Mouse (Mus musculus): Measurements from ENCODE around the gene 9030025P20Rik.
"Not testable (repeated sequence)": the region's sequence is repeated elsewhere in the genome, so short reads cannot be mapped to it uniquely, and the experiment has no call there.

9030025P20Rik gene

DNA sequence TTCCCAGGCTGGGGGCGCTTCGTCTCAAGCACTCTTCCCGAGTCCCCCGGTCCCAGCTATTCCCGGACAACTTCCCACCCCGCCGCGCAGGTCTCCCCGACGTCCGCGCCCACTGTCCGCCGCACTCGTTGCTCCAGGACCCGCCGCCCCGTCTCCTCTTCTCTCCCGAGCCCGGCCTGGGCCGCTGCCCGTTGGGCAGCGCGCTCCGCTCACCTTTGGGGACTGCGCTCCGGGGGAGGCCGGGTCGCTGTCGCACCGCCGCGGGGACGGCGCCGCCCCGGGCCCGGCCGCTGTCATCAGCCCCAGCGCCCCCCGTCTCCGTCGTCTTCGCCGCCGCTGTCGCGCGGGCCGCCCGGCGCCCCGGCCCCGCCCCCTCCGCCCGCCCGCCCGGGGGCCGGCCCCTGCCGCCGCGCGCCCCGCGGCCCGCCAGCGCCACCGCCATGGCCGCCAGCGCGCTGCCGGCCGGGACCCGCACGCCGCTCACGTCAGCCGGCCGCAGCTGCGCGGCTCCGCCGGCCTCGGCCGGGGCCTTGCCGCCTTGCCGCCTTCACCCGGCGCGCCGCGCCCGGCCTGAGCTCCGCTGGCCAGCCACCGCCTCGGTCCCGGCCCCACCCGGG is 14.4 kb downstream of the 9030025P20Rik start:
- not testable (repeated sequence) for H3K4me1 ChIP-seq (replicated peaks; ENCODE audit: low read depth, low read length); H3K36me3 ChIP-seq (ENCODE audit: insufficient read depth, low read length); H3K4me3 ChIP-seq (replicated peaks; ENCODE audit: low read length); H3K9me3 ChIP-seq (ENCODE audit: low read length); H3K27me3 ChIP-seq (ENCODE audit: insufficient read depth, low read length)

DNA sequence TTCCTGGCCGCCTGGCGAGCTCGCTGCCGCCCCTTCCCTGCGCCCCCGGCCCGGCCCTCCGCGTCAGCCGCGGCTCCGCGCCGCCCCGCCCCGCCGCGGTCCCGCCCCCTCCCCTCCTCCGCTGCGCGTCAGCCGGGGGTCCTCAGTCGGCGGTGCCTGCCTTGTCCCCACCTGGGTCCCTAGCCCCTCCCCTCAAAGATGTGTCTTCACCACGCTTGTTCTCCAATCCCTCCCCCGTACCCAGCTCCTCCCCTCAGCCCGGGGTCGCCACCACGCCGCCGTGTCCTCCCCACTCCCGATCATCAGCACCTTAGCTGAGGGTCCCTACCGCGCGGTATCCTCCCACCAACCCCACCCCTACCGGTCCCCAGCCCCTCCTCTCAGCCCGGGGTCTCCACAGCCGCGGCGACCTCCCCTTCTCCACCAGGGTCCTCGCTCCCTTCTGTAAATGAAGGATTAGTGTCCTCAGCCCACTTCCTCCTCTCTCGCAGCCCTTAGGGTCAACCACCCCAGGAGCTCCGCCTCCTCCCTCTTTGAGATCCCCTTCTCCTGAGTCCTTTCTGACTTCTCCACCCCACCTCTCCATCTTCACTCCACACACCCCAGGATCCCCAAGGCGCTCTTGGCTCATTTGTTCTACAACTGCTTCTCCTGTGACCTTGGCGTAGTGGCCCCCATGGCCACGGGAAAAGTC is 15.0 kb downstream of the 9030025P20Rik start:
- H3K9me3 ChIP-seq (ENCODE audit: low read length); H3K4me1 ChIP-seq (replicated peaks; ENCODE audit: low read depth, low read length): not testable (repeated sequence)

DNA sequence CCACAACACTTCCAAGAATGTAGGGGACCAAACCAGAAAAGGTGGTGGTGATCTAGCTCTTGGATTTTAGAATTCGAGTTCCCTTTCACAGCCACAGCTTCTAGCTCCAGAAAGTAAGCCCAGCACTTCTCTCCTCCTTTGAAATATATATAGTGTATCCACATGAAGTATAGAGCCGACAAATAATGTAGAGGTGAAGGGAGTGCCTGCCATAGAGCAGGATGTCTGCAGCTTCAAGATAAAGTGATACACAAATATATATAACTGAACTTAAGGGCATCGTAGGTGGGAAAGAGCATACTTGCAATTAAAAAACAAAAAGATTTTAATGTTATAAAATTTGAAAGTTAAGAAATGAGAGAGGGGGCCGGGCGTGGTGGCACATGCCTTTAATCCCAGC is 15.9 kb downstream of the 9030025P20Rik start:
- not testable (repeated sequence) for H3K36me3 ChIP-seq (ENCODE audit: insufficient read depth, low read length); H3K27me3 ChIP-seq (ENCODE audit: insufficient read depth, low read length); H3K4me3 ChIP-seq (replicated peaks; ENCODE audit: low read length); H3K9me3 ChIP-seq (ENCODE audit: low read length); H3K4me1 ChIP-seq (replicated peaks; ENCODE audit: low read depth, low read length)

More for the DNA sequence above, 15.0 kb downstream of the 9030025P20Rik start:
- not testable (repeated sequence) for H3K4me3 ChIP-seq (replicated peaks; ENCODE audit: low read length); H3K27me3 ChIP-seq (ENCODE audit: insufficient read depth, low read length); H3K36me3 ChIP-seq (ENCODE audit: insufficient read depth, low read length)

DNA sequence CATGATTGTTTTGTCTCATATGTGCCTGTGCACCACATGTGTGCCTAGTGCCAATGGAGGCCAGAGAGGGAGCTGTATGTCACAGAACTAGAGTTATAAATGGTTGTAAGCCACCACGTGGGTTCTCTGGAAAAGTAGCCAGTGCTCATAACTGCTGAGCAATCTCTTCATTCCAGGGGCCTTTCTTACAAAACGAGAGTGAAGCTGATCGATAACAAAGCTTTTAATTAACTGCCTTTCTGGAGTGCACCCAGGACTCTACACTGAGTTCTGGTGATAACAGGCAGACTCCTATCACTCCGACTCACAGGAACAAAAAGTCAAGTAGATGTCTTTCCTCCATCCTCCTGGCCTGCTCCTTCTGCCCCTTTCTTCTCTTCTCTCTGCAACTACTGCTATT is 21.8 kb downstream of the 9030025P20Rik start:
- H3K4me1 ChIP-seq (replicated peaks; ENCODE audit: low read depth, low read length); H3K9me3 ChIP-seq (ENCODE audit: low read length); H3K36me3 ChIP-seq (ENCODE audit: insufficient read depth, low read length); H3K4me3 ChIP-seq (replicated peaks; ENCODE audit: low read length); H3K27me3 ChIP-seq (ENCODE audit: insufficient read depth, low read length): not testable (repeated sequence)

DNA sequence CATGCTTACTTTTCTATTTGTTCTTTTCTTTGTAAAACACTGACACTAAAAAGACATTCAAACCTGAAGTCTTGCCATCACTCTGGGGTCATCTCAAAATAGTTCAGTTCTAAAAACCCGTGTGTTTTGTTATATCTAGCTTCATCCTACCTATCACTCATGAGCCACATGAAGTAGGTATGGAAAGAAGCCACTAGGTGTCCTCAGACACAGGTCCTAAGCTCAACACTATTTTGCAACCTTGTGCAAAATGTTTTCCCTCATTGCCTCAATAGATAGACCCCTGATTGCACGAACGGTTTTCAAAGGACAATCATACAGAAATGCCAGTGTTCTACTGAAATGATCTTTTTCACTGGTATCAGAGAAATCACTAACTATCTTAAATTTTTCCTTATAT is 30.8 kb downstream of the 9030025P20Rik start:
- H3K9me3 ChIP-seq (ENCODE audit: low read length); H3K36me3 ChIP-seq (ENCODE audit: insufficient read depth, low read length); H3K4me1 ChIP-seq (replicated peaks; ENCODE audit: low read depth, low read length); H3K4me3 ChIP-seq (replicated peaks; ENCODE audit: low read length); H3K27me3 ChIP-seq (ENCODE audit: insufficient read depth, low read length): not testable (repeated sequence)

DNA sequence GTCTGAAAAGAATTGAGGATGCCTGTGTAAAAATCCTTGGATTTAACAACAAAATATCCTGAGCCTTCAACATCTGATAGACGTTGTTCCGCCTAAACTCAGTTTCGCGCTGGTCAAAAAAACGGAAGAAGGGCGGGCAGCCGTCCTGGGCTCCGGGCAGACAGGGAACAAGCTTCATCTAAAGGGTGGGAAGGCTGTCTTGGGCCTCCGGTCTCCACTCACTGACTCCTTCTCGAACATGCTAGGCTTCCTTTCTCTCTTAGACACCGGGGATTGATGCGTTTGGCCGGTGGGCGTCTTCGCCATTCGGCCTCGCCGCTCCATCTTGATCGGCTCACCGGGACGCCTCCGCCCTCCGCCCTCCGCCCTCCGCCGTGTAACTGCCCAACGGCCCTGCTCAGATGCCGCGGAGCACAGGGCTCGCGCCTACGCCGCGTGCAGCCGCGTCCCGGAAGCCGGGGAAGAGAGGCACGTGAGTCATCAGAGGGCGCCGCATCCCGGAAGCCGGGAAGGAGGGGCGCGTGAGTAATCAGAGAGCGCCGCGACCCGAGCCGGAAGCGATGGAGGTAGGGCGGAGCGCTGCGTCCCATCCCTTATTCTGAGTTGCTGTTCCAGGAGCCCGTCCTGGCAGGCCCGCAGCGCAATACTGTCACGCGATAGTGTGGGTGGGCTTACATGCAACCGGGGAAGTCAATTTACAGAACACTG is 31.6 kb downstream of the 9030025P20Rik start, which contains the start of gene Gm3435:
Gene Gm3435 (plus strand): TSS at position 471 of the 708 bp plus-strand sequence.
- H3K27me3 ChIP-seq (ENCODE audit: insufficient read depth, low read length); H3K36me3 ChIP-seq (ENCODE audit: insufficient read depth, low read length); H3K4me1 ChIP-seq (replicated peaks; ENCODE audit: low read depth, low read length); H3K9me3 ChIP-seq (ENCODE audit: low read length); H3K4me3 ChIP-seq (replicated peaks; ENCODE audit: low read length): not testable (repeated sequence)

DNA sequence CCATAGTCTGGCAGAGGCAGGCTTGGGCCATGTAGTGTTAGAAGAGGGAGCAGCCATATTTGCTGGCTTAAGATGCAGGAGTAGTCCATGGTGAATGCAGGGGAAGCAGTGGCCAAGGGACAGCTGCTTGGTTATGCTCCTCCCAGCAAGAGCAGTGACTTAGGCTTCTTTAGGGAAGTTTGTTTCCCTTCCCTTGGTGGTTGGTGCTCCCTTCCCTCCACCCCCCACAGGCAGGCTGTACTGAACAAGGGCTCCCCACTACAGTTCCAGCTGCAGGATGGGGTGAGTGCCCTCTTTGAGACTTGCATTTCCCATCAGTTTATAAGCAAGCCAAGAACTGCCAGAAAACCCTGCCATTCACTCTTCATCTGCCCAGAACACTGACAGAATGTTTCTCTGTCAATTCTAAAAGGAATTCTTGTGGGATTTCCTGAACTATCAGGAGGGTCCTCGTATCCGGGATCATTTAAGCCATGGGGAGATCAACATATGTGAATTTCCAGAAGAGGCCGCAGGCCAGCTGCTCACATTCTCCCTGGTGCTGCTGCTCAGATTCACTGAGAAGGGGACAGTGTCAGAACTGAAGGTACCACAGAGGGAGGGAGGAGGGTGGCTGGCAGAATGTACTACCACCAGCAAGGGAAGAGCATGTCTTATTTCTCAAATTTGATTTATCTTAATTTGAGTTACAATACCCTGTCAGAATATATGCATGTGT is 43.4 kb downstream of the 9030025P20Rik start:
- not testable (repeated sequence) for H3K36me3 ChIP-seq (ENCODE audit: insufficient read depth, low read length); H3K4me1 ChIP-seq (replicated peaks; ENCODE audit: low read depth, low read length); H3K27me3 ChIP-seq (ENCODE audit: insufficient read depth, low read length); H3K9me3 ChIP-seq (ENCODE audit: low read length)
- H3K4me3 ChIP-seq (replicated peaks; ENCODE audit: low read length): peak overlapping the region; percentile 62

DNA sequence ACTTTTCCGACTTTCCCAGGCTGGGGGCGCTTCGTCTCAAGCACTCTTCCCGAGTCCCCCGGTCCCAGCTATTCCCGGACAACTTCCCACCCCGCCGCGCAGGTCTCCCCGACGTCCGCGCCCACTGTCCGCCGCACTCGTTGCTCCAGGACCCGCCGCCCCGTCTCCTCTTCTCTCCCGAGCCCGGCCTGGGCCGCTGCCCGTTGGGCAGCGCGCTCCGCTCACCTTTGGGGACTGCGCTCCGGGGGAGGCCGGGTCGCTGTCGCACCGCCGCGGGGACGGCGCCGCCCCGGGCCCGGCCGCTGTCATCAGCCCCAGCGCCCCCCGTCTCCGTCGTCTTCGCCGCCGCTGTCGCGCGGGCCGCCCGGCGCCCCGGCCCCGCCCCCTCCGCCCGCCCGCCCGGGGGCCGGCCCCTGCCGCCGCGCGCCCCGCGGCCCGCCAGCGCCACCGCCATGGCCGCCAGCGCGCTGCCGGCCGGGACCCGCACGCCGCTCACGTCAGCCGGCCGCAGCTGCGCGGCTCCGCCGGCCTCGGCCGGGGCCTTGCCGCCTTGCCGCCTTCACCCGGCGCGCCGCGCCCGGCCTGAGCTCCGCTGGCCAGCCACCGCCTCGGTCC is 45.7 kb downstream of the 9030025P20Rik start:
- not testable (repeated sequence) for H3K36me3 ChIP-seq (ENCODE audit: insufficient read depth, low read length); H3K9me3 ChIP-seq (ENCODE audit: low read length); H3K4me1 ChIP-seq (replicated peaks; ENCODE audit: low read depth, low read length); H3K27me3 ChIP-seq (ENCODE audit: insufficient read depth, low read length); H3K4me3 ChIP-seq (replicated peaks; ENCODE audit: low read length)

DNA sequence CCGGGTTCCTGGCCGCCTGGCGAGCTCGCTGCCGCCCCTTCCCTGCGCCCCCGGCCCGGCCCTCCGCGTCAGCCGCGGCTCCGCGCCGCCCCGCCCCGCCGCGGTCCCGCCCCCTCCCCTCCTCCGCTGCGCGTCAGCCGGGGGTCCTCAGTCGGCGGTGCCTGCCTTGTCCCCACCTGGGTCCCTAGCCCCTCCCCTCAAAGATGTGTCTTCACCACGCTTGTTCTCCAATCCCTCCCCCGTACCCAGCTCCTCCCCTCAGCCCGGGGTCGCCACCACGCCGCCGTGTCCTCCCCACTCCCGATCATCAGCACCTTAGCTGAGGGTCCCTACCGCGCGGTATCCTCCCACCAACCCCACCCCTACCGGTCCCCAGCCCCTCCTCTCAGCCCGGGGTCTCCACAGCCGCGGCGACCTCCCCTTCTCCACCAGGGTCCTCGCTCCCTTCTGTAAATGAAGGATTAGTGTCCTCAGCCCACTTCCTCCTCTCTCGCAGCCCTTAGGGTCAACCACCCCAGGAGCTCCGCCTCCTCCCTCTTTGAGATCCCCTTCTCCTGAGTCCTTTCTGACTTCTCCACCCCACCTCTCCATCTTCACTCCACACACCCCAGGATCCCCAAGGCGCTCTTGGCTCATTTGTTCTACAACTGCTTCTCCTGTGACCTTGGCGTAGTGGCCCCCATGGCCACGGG is 46.4 kb downstream of the 9030025P20Rik start:
- not testable (repeated sequence) for H3K9me3 ChIP-seq (ENCODE audit: low read length); H3K4me1 ChIP-seq (replicated peaks; ENCODE audit: low read depth, low read length); H3K27me3 ChIP-seq (ENCODE audit: insufficient read depth, low read length); H3K4me3 ChIP-seq (replicated peaks; ENCODE audit: low read length); H3K36me3 ChIP-seq (ENCODE audit: insufficient read depth, low read length)

DNA sequence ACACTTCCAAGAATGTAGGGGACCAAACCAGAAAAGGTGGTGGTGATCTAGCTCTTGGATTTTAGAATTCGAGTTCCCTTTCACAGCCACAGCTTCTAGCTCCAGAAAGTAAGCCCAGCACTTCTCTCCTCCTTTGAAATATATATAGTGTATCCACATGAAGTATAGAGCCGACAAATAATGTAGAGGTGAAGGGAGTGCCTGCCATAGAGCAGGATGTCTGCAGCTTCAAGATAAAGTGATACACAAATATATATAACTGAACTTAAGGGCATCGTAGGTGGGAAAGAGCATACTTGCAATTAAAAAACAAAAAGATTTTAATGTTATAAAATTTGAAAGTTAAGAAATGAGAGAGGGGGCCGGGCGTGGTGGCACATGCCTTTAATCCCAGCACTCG is 47.2 kb downstream of the 9030025P20Rik start:
- not testable (repeated sequence) for H3K4me3 ChIP-seq (replicated peaks; ENCODE audit: low read length); H3K27me3 ChIP-seq (ENCODE audit: insufficient read depth, low read length); H3K36me3 ChIP-seq (ENCODE audit: insufficient read depth, low read length); H3K4me1 ChIP-seq (replicated peaks; ENCODE audit: low read depth, low read length); H3K9me3 ChIP-seq (ENCODE audit: low read length)

DNA sequence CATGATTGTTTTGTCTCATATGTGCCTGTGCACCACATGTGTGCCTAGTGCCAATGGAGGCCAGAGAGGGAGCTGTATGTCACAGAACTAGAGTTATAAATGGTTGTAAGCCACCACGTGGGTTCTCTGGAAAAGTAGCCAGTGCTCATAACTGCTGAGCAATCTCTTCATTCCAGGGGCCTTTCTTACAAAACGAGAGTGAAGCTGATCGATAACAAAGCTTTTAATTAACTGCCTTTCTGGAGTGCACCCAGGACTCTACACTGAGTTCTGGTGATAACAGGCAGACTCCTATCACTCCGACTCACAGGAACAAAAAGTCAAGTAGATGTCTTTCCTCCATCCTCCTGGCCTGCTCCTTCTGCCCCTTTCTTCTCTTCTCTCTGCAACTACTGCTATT is 53.1 kb downstream of the 9030025P20Rik start:
- not testable (repeated sequence) for H3K9me3 ChIP-seq (ENCODE audit: low read length); H3K27me3 ChIP-seq (ENCODE audit: insufficient read depth, low read length); H3K4me3 ChIP-seq (replicated peaks; ENCODE audit: low read length); H3K4me1 ChIP-seq (replicated peaks; ENCODE audit: low read depth, low read length); H3K36me3 ChIP-seq (ENCODE audit: insufficient read depth, low read length)

DNA sequence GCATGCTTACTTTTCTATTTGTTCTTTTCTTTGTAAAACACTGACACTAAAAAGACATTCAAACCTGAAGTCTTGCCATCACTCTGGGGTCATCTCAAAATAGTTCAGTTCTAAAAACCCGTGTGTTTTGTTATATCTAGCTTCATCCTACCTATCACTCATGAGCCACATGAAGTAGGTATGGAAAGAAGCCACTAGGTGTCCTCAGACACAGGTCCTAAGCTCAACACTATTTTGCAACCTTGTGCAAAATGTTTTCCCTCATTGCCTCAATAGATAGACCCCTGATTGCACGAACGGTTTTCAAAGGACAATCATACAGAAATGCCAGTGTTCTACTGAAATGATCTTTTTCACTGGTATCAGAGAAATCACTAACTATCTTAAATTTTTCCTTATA is 62.2 kb downstream of the 9030025P20Rik start:
- H3K9me3 ChIP-seq (ENCODE audit: low read length); H3K4me1 ChIP-seq (replicated peaks; ENCODE audit: low read depth, low read length); H3K36me3 ChIP-seq (ENCODE audit: insufficient read depth, low read length); H3K4me3 ChIP-seq (replicated peaks; ENCODE audit: low read length); H3K27me3 ChIP-seq (ENCODE audit: insufficient read depth, low read length): not testable (repeated sequence)

Measured in E14TG2a.4 (cell line).